Mouse (Mus musculus) CH12.LX (cell line): Measurements from ENCODE around the gene Mindy2. TPM values are rescaled to one million over a fixed set of nuclear protein-coding genes. Genes with fewer than 3 reads are reported as not detected.
"Not testable (repeated sequence)": the region's sequence is repeated elsewhere in the genome, so short reads cannot be mapped to it uniquely, and the experiment has no call there.

Source experiments
- DNase-seq: peaks from one replicate; pipeline ENCODE4 v3.0.0-alpha.2; 2013; ENCODE audit errors: extremely low read depth
- H3K27ac ChIP-seq: 2 replicates; pipeline ENCODE4 v1.5.1; 2012; ENCODE audit warnings: low read depth, mild to moderate bottlenecking, control low read depth, moderate library complexity; ENCODE audit not compliant: insufficient read depth
- H3K27me3 ChIP-seq: replicated peaks from 2 replicates; pipeline ENCODE3; 2012; ENCODE audit warnings: inconsistent platforms
- H3K36me3 ChIP-seq, 2 experiments: replicated peaks in 1 of 2; 2 replicates each; pipeline versions ENCODE3 to v1.6.1; 2012; ENCODE audit warnings: inconsistent platforms in 1 of 2, low read length in 1 of 2, mild to moderate bottlenecking in 1 of 2, mixed read lengths in 1 of 2, moderate library complexity in 1 of 2; ENCODE audit not compliant: control insufficient read depth in 1 of 2, insufficient read depth in 1 of 2
- H3K4me1 ChIP-seq, 2 experiments: 2 replicates each; pipeline ENCODE4 v1.6.1; 2012; ENCODE audit warnings: inconsistent platforms in 1 of 2, moderate library complexity in 1 of 2; ENCODE audit not compliant: insufficient read depth in 2 of 2, control insufficient read depth in 1 of 2
- H3K4me2 ChIP-seq: 2 replicates; pipeline ENCODE4 v1.6.1; 2012; ENCODE audit warnings: low read depth, mild to moderate bottlenecking, control low read depth; ENCODE audit not compliant: poor library complexity, insufficient read depth, severe bottlenecking
- H3K4me3 ChIP-seq, 3 experiments: fragments of 150-350 bp in 1 of 3; sonication (generic) in 1 of 3; replicated peaks in 1 of 3; 2 replicates each; pipeline versions ENCODE3 to v1.5.1; 2011 to 2012; ENCODE audit warnings: low read depth in 2 of 3, low read length in 2 of 3, mild to moderate bottlenecking in 2 of 3, moderate library complexity in 2 of 3, control low read depth in 1 of 3, improper control_type of control experiment in 1 of 3, inconsistent platforms in 1 of 3, mixed read lengths in 1 of 3; ENCODE audit not compliant: poor library complexity in 1 of 3
- H3K79me2 ChIP-seq: replicated peaks from 2 replicates; pipeline ENCODE4 v1.6.1; 2012; ENCODE audit warnings: mild to moderate bottlenecking, moderate library complexity; ENCODE audit not compliant: control insufficient read depth, poor library complexity, insufficient read depth, severe bottlenecking; ENCODE audit errors: extremely low read depth
- H3K9ac ChIP-seq: 2 replicates; pipeline ENCODE4 v1.6.1; 2012; ENCODE audit warnings: low read depth, mild to moderate bottlenecking, control low read depth, moderate library complexity; ENCODE audit not compliant: insufficient read depth
- H3K9me3 ChIP-seq: replicated peaks from 2 replicates; pipeline ENCODE3; 2012; ENCODE audit warnings: low read length, inconsistent platforms, mixed read lengths
- CTCF ChIP-seq, 2 experiments: IDR thresholded peaks in 1 of 2; conservative IDR thresholded peaks in 1 of 2; 2 replicates each; pipeline ENCODE4 v1.5.1; 2011 to 2012; ENCODE audit warnings: low read depth in 2 of 2, low read length in 2 of 2, improper control_type of control experiment in 1 of 2, inconsistent platforms in 1 of 2, mild to moderate bottlenecking in 1 of 2, moderate library complexity in 1 of 2
- E2F4 ChIP-seq: IDR thresholded peaks from 2 replicates; pipeline ENCODE4 v1.6.1; 2011; ENCODE audit warnings: low read depth, low read length, improper control_type of control experiment; ENCODE audit not compliant: insufficient replicate concordance
- ELF1 ChIP-seq: IDR thresholded peaks from 2 replicates; pipeline ENCODE4 v1.6.1; 2014; ENCODE audit warnings: low read depth, mild to moderate bottlenecking, inconsistent platforms, low read length, improper control_type of control experiment
- ETS1 ChIP-seq: conservative IDR thresholded peaks from 2 replicates; pipeline ENCODE4 v1.6.1; 2012; ENCODE audit warnings: low read depth, mild to moderate bottlenecking, inconsistent platforms, low read length, improper control_type of control experiment, moderate library complexity
- MEF2A ChIP-seq: IDR thresholded peaks from 2 replicates; pipeline ENCODE4 v1.6.1; 2014; ENCODE audit warnings: low read depth, mild to moderate bottlenecking, inconsistent platforms, low read length, improper control_type of control experiment, borderline replicate concordance
- MXI1 ChIP-seq: IDR thresholded peaks from 2 replicates; pipeline ENCODE4 v1.6.1; 2011; ENCODE audit warnings: mild to moderate bottlenecking, low read depth, low read length, improper control_type of control experiment
- NELFE ChIP-seq: IDR thresholded peaks from 2 replicates; pipeline ENCODE4 v1.6.1; 2011; ENCODE audit warnings: low read depth, low read length, improper control_type of control experiment
- POLR2A ChIP-seq: IDR thresholded peaks from 2 replicates; pipeline ENCODE4 v1.6.1; 2011; ENCODE audit warnings: low read depth, mild to moderate bottlenecking, improper control_type of control experiment, low read length
- POLR2AphosphoS2 ChIP-seq: IDR thresholded peaks from 2 replicates; pipeline ENCODE4 v1.6.1; 2011; ENCODE audit warnings: low read depth, low read length, improper control_type of control experiment
- RAD21 ChIP-seq: IDR thresholded peaks from 2 replicates; pipeline ENCODE4 v1.6.1; 2011; ENCODE audit warnings: low read depth, mild to moderate bottlenecking, low read length, improper control_type of control experiment, moderate library complexity
- SIN3A ChIP-seq: IDR thresholded peaks from 2 replicates; pipeline ENCODE4 v1.6.1; 2012; ENCODE audit warnings: low read length, improper control_type of control experiment, inconsistent platforms
- ZC3H11A ChIP-seq: IDR thresholded peaks from 2 replicates; pipeline ENCODE4 v1.6.1; 2012; ENCODE audit warnings: low read depth, mild to moderate bottlenecking, inconsistent platforms, low read length, improper control_type of control experiment
- ZMIZ1 ChIP-seq: IDR thresholded peaks from 2 replicates; pipeline ENCODE4 v1.6.1; 2012; ENCODE audit warnings: low read depth, mild to moderate bottlenecking, inconsistent platforms, low read length, improper control_type of control experiment
- ZNF384 ChIP-seq: IDR thresholded peaks from 2 replicates; pipeline ENCODE4 v1.6.1; 2012; ENCODE audit warnings: low read depth, low read length, improper control_type of control experiment, inconsistent platforms
- dilution Hi-C: fragments of 300-500 bp; cut with MboI; formaldehyde crosslinking; loops from 2 replicates; pipeline ENCODE4 v1.14.3; 2020; ENCODE audit warnings: low sequenced_read_pairs; ENCODE audit not compliant: extremely low pct_unique_long_range_greater_than_20kb, extremely low pct_ligation_motif_present
- in situ Hi-C: fragments of 300-500 bp; cut with MboI; formaldehyde crosslinking; loops from 3 replicates; pipeline ENCODE4 v1.14.3; 2019; ENCODE audit warnings: low sequenced_read_pairs, low pct_ligation_motif_present, low pct_unique_long_range_greater_than_20kb, mixed read lengths
- polyA plus RNA-seq: library from polyadenylated mRNA; unstranded; fragments of >175 nt; gene quantifications from 2 replicates; pipeline ENCODE4 v1.2.1, GENCODE M21; 2012; ENCODE audit warnings: low read depth; ENCODE audit not compliant: insufficient read length
- total RNA-seq, 2 experiments: library from RNA; depleted of rRNA; stranded (reverse); fragments of 300-350 nt in 1 of 2; fragments of >200 nt in 1 of 2; gene quantifications; 2 replicates each; pipeline ENCODE4 v1.2.3; 2012 to 2014

The Mindy2 gene
- total and polyA plus RNA-seq, 3 experiments, result 5.9 to 9.9 (median 7.0) TPM

- Histone ChIP-seq H3K27ac (no peak overlapping the region), H3K9ac (no peak overlapping the region), H3K36me3 (peaks cover 18 to 61% of the 10 kb centered on the region in 2 experiments), H3K9me3 (no peaks in the 10 kb centered on the region), H3K4me2 (no peak overlapping the region), H3K79me2 (peaks cover 30% of the 10 kb centered on the region), H3K27me3 (no peaks in the 10 kb centered on the region), H3K4me3 (no peak overlapping the region), H3K4me1 (no peaks in the 10 kb centered on the region)
- no peak for DNase-seq
- TF ChIP-seq ETS1, result no peak
- no peak for TF ChIP-seq NELFE
- TF ChIP-seq ZMIZ1, result no peak
- TF ChIP-seq POLR2A, result no peak
- no peak for TF ChIP-seq CTCF (conservative IDR thresholded peaks at IDR 0.05 in 1 of 2, IDR thresholded peaks at IDR 0.05 in 1 of 2; ENCODE audit: low read depth in 2 of 2, low read length in 2 of 2)
- TF ChIP-seq ZC3H11A, result no peak
- no peak for TF ChIP-seq ZNF384
- no peak for TF ChIP-seq E2F4
- TF ChIP-seq MXI1, result no peak
- TF ChIP-seq ELF1, result no peak
- no peak for TF ChIP-seq POLR2AphosphoS2
- dilution Hi-C loops, result no loop called here
- in situ Hi-C loops, result no loop called here
Measured at GRCm38 (mm10) chr9:70556796-70557195, 100.2 kb downstream of the Mindy2 start.

DNA sequence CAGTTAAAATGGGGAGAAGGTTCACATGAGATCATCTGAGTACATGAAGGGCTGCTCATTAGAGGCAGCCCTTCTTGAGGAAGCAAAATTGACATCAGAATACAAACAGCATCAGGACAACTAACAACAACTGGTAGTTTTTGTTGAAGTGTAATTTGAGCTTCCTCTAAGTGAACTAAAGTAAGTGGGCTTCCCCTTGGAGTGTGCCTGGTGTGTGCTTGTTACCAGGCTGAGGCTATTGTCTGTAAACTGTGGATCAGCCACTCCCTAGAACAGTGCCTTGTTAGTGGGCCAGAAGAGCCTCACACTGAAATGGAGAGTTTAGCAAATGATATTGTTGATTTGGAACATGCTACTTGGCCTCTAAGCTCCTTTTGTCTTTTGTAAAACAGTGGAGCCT is 101.5 kb downstream of the Mindy2 start:
- Histone ChIP-seq H3K9me3 (no peaks in the 10 kb centered on the region), H3K27ac (no peak overlapping the region), H3K79me2 (peaks cover 36% of the 10 kb centered on the region), H3K27me3 (no peaks in the 10 kb centered on the region), H3K4me3 (no peak overlapping the region), H3K4me1 (no peaks in the 10 kb centered on the region), H3K9ac (no peak overlapping the region), H3K4me2 (no peak overlapping the region), H3K36me3 (peaks cover 13 to 59% of the 10 kb centered on the region in 2 experiments)
- TF ChIP-seq POLR2AphosphoS2 (no peak), RAD21 (no peak), MEF2A (no peak), SIN3A (no peak)
- dilution Hi-C loops (no loop called here), in situ Hi-C loops (no loop called here)
- DNase-seq, result no peak

DNA sequence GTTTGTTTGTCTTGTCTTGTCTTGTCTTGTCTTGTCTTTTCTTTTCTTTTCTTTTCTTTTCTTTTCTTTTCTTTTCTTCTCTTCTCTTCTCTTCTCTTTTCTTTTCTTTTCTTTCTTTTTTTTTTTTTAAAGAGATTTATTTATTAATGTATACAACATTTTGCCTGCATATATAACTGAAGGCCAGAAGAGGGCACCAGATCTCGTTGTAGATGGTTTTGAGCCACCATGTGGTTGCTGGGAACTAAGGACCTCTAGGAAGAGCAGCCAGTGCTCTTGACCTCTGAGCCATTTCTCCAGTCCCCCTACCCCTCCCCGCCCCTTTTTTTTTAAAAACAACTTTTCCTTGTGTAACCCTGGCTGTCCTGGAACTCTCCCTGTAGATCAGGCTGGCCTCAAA is 104.7 kb downstream of the Mindy2 start:
- H3K27ac ChIP-seq, DNase-seq, in situ Hi-C loops, H3K4me3 ChIP-seq, H3K9me3 ChIP-seq, H3K9ac ChIP-seq, H3K4me2 ChIP-seq, dilution Hi-C loops, H3K27me3 ChIP-seq: not testable (repeated sequence)
- Histone ChIP-seq H3K4me1 (peaks cover 0 to 10% of the 10 kb centered on the region in 2 experiments; a peak in 2 of 4 replicates), H3K79me2 (peaks cover 46% of the 10 kb centered on the region), H3K36me3 (peaks cover 17 to 60% of the 10 kb centered on the region in 2 experiments)
- TF ChIP-seq CTCF (conservative IDR thresholded peaks at IDR 0.05 in 1 of 2, IDR thresholded peaks at IDR 0.05 in 1 of 2; ENCODE audit: low read depth in 2 of 2, low read length in 2 of 2), result peak in 1 of 2 experiments; percentile 24; a peak in 1 of 4 replicates
